In genomic region chr12:80147563-80148214, GRCm38 (mm10) we compare ENCODE assay signal across 19 mouse cellular contexts. TPM values are rescaled to one million over a fixed set of nuclear protein-coding genes. Genes with fewer than 3 reads are reported as not detected.
DNase-seq lines count a peak whose midpoint lies in the region; ATAC-seq and TF ChIP-seq lines count a peak whose summit lies in the region.
"Had no signal": no experiment of that assay in that cellular context is flagged by ENCODE, and none has a peak within 500 bp of the region (broad histone marks: within the 10 kb centered on the region; RNA-seq: fewer than 3 reads in every experiment).

No protein-coding gene starts in this region.

- no peak overlapping the region for H3K4me2 ChIP-seq in heart, embryonic 12.5 days
- no peak overlapping the region for H3K4me2 ChIP-seq in lung, embryonic 16.5 days (ENCODE audit: low read depth, low read length)
- no peak overlapping the region for H3K4me2 ChIP-seq in stomach, embryonic 15.5 days
- H3K4me2 ChIP-seq: forebrain, embryonic 13.5 days; liver, embryonic 11.5 days had no signal

- DNase-seq in heart, embryonic 10.5 days (ENCODE audit: low spot score): no peak
- no peak for DNase-seq in lung, adult 2 months
- DNase-seq in embryonic facial prominence, embryonic 10.5 days (ENCODE audit: low spot score): no peak
- no peak for DNase-seq in embryo, embryonic 10.5 days (ENCODE audit: low spot score)
- no peak for DNase-seq in ovary, postnatal 10 days (ENCODE audit: low spot score)
- DNase-seq: adrenal gland, postnatal 10 days; cerebellum, adult 9-11 months; gastrocnemius, postnatal 10 days; kidney, adult 11 months; kidney, postnatal 4 days; lung, postnatal 14 days; right cerebral cortex, postnatal 14 days; thymus, postnatal 4 days had no signal

- no peaks in the 10 kb centered on the region for H3K27me3 ChIP-seq in heart, embryonic 10.5 days (ENCODE audit: insufficient read depth, poor library complexity, severe bottlenecking)
- no peaks in the 10 kb centered on the region for H3K27me3 ChIP-seq in heart, embryonic 12.5 days (replicated peaks)
- no peaks in the 10 kb centered on the region for H3K27me3 ChIP-seq in lung, embryonic 16.5 days (ENCODE audit: control insufficient read depth, insufficient read depth, low read depth, low read length)
- no peaks in the 10 kb centered on the region for H3K27me3 ChIP-seq in embryonic facial prominence, embryonic 10.5 days (replicated peaks; ENCODE audit: low read depth, poor library complexity, severe bottlenecking)
- no peaks in the 10 kb centered on the region for H3K27me3 ChIP-seq in stomach, embryonic 15.5 days (replicated peaks)
- H3K27me3 ChIP-seq: forebrain, embryonic 13.5 days had no signal

- ATAC-seq in heart, embryonic 12.5 days (ENCODE audit: insufficient number of reproducible peaks, low FRiP score): no peak
- ATAC-seq in lung, embryonic 16.5 days (ENCODE audit: low read depth): no peak
- ATAC-seq in stomach, embryonic 15.5 days (ENCODE audit: insufficient read depth, low FRiP score, low read depth): no peak

- no peak for TF ChIP-seq CTCF in lung, adult 2 months (IDR thresholded peaks at IDR 0.05; ENCODE audit: insufficient read depth, low read length)

- TF ChIP-seq POLR2A in lung, adult 2 months (IDR thresholded peaks at IDR 0.05; ENCODE audit: borderline replicate concordance, extremely low read depth, low read depth, low read length): no peak

- no peak overlapping the region for H3K4me3 ChIP-seq in heart, embryonic 10.5 days
- H3K4me3 ChIP-seq in heart, embryonic 12.5 days: no peak overlapping the region
- no peak overlapping the region for H3K4me3 ChIP-seq in lung, embryonic 16.5 days (ENCODE audit: low read length)
- no peak overlapping the region for H3K4me3 ChIP-seq in lung, adult 2 months (replicated peaks; ENCODE audit: extremely low read depth, low read depth, low read length)
- H3K4me3 ChIP-seq in embryonic facial prominence, embryonic 10.5 days: no peak overlapping the region
- H3K4me3 ChIP-seq in stomach, embryonic 15.5 days (replicated peaks): no peak overlapping the region
- H3K4me3 ChIP-seq: forebrain, embryonic 13.5 days; myocyte had no signal

- H3K27ac ChIP-seq in heart, embryonic 10.5 days: peak overlapping the region; percentile 22; the same call in 1 of the 2 replicates
- no peak overlapping the region for H3K27ac ChIP-seq in heart, embryonic 12.5 days (ENCODE audit: poor library complexity, severe bottlenecking)
- 0 out of 2 replicates have a peak overlapping the region, but pooled peaks have one; percentile 47 for H3K27ac ChIP-seq in lung, embryonic 16.5 days (ENCODE audit: low read length)
- H3K27ac ChIP-seq in embryonic facial prominence, embryonic 10.5 days (replicated peaks): peak overlapping the region; percentile 67
- peak overlapping the region; percentile 41; the same call in 1 of the 2 replicates for H3K27ac ChIP-seq in stomach, embryonic 15.5 days
- H3K27ac ChIP-seq: forebrain, embryonic 13.5 days had no signal

- H3K4me1 ChIP-seq in heart, embryonic 10.5 days: peaks cover 28% of the 10 kb centered on the region
- peaks cover 10% of the 10 kb centered on the region; the same call in 1 of the 2 replicates for H3K4me1 ChIP-seq in heart, embryonic 12.5 days (replicated peaks)
- H3K4me1 ChIP-seq in lung, embryonic 16.5 days (replicated peaks; ENCODE audit: control insufficient read depth, insufficient read depth, low read length): peaks cover 23% of the 10 kb centered on the region
- no peaks in the 10 kb centered on the region for H3K4me1 ChIP-seq in lung, adult 2 months (ENCODE audit: control insufficient read depth, insufficient read depth, low read length)
- H3K4me1 ChIP-seq in embryonic facial prominence, embryonic 10.5 days: peaks cover 29% of the 10 kb centered on the region
- H3K4me1 ChIP-seq in stomach, embryonic 15.5 days: peaks cover 5% of the 10 kb centered on the region

- no peaks in the 10 kb centered on the region for H3K9me3 ChIP-seq in heart, embryonic 10.5 days
- H3K9me3 ChIP-seq in heart, embryonic 12.5 days (replicated peaks): peaks cover 7% of the 10 kb centered on the region; the same call in 1 of the 2 replicates
- H3K9me3 ChIP-seq in lung, embryonic 16.5 days (ENCODE audit: control insufficient read depth, low read length): no peaks in the 10 kb centered on the region
- H3K9me3 ChIP-seq in embryonic facial prominence, embryonic 10.5 days: no peaks in the 10 kb centered on the region
- no peaks in the 10 kb centered on the region for H3K9me3 ChIP-seq in stomach, embryonic 15.5 days
- H3K9me3 ChIP-seq: forebrain, embryonic 13.5 days had no signal

- WGBS in heart, embryonic 10.5 days: 79% methylated on average over 11 of the region's 11 CpGs
- WGBS in heart, embryonic 12.5 days: 81% methylated on average over 11 of the region's 11 CpGs
- WGBS in lung, embryonic 16.5 days: 79% methylated on average over 11 of the region's 11 CpGs
- WGBS in lung, adult 2 months: 81% methylated on average over 11 of the region's 11 CpGs
- WGBS in embryonic facial prominence, embryonic 10.5 days: 86% methylated on average over 11 of the region's 11 CpGs
- 71% methylated on average over 11 of the region's 11 CpGs for WGBS in stomach, embryonic 15.5 days

- no peak overlapping the region for H3K9ac ChIP-seq in heart, embryonic 12.5 days
- H3K9ac ChIP-seq in lung, embryonic 16.5 days (ENCODE audit: low read length): no peak overlapping the region
- H3K9ac ChIP-seq in stomach, embryonic 15.5 days: no peak overlapping the region
- H3K9ac ChIP-seq: forebrain, embryonic 13.5 days had no signal

- no peaks in the 10 kb centered on the region for H3K36me3 ChIP-seq in heart, embryonic 10.5 days
- H3K36me3 ChIP-seq in heart, embryonic 12.5 days: no peaks in the 10 kb centered on the region
- H3K36me3 ChIP-seq in lung, embryonic 16.5 days (ENCODE audit: control insufficient read depth, insufficient read depth, low read length): no peaks in the 10 kb centered on the region
- no peaks in the 10 kb centered on the region for H3K36me3 ChIP-seq in embryonic facial prominence, embryonic 10.5 days (replicated peaks)
- no peaks in the 10 kb centered on the region for H3K36me3 ChIP-seq in stomach, embryonic 15.5 days

RNA-seq across cellular contexts. Expression of gene Zfp36l1, which starts 34.9 kb away (rescaled TPM):
- polyA plus RNA-seq in heart, embryonic 10.5 days (2016; fragmentation: Nextera tagmentation; extraction: Ambion mirVana): 90.2 and 114 TPM in 2 replicates
- 98.4 and 101 TPM in 2 replicates for polyA plus RNA-seq in heart, embryonic 12.5 days (2016; fragmentation: Nextera tagmentation; extraction: Ambion mirVana)
- polyA plus RNA-seq in lung, embryonic 16.5 days (2015; fragmentation: Nextera tagmentation; extraction: Ambion mirVana): 131 and 152 TPM in 2 replicates
- 261 and 286 TPM in 2 replicates for polyA plus RNA-seq in lung, adult 2 months (2012; rRNA removed)
- 114 and 119 TPM in 2 replicates for polyA plus RNA-seq in embryonic facial prominence, embryonic 10.5 days (2016; fragmentation: Nextera tagmentation; extraction: Ambion mirVana)
- polyA plus RNA-seq in stomach, embryonic 15.5 days (2015; fragmentation: Nextera tagmentation; extraction: Ambion mirVana): 142 and 146 TPM in 2 replicates
